Mouse (Mus musculus) liver, embryonic 14.5 days (tissue): ENCODE measurements around the gene Tekt5. TPM values are rescaled to one million over a fixed set of nuclear protein-coding genes. Genes with fewer than 3 reads are reported as not detected.

ENCODE experiments used
- ATAC-seq: fragments of 200-750 bp; cut with Nextera tagmentation; 2 replicates; pipeline ENCODE4 v1.8.0; 2017; ENCODE audit warnings: moderate number of reproducible peaks, mild to moderate bottlenecking, moderate library complexity; ENCODE audit not compliant: insufficient read depth
- DNase-seq, 3 experiments: peaks; one replicate each; pipeline ENCODE4 v3.0.0-alpha.2; 2012 to 2013; ENCODE audit warnings: low read depth in 3 of 3, low spot score in 3 of 3
- H3K27ac ChIP-seq: fragments of 300-500 bp; sonication (generic); 2 replicates; pipeline ENCODE4 v1.5.1; 2014; ENCODE audit warnings: moderate library complexity, mild to moderate bottlenecking, control low read depth, inconsistent platforms
- H3K27me3 ChIP-seq: fragments of 300-500 bp; sonication (generic); 2 replicates; pipeline ENCODE4 v1.6.1; 2014; ENCODE audit warnings: mild to moderate bottlenecking, low read length, moderate library complexity; ENCODE audit not compliant: control insufficient read depth, insufficient read depth
- H3K36me3 ChIP-seq: fragments of 300-500 bp; sonication (generic); replicated peaks from 2 replicates; pipeline ENCODE4 v1.6.1; 2014; ENCODE audit warnings: low read depth; ENCODE audit not compliant: control insufficient read depth, insufficient read depth
- H3K4me1 ChIP-seq, 2 experiments: fragments of 200-500 bp in 1 of 2; fragments of 300-500 bp in 1 of 2; sonication (generic) in 1 of 2; replicated peaks; 2 replicates each; pipeline ENCODE4 v1.6.1; 2012 to 2014; ENCODE audit warnings: antibody characterized with exemption in 1 of 2, inconsistent platforms in 1 of 2, low read length in 1 of 2; ENCODE audit not compliant: control insufficient read depth in 2 of 2, insufficient read depth in 2 of 2
- H3K4me2 ChIP-seq: fragments of 300-500 bp; sonication (generic); 2 replicates; pipeline ENCODE4 v1.6.1; 2014; ENCODE audit warnings: low read depth, mild to moderate bottlenecking, control low read depth, moderate library complexity
- H3K4me3 ChIP-seq, 2 experiments: fragments of 200-500 bp in 1 of 2; fragments of 300-500 bp in 1 of 2; sonication (generic) in 1 of 2; 2 replicates each; pipeline ENCODE4 v1.5.1; 2012 to 2014; ENCODE audit warnings: low read depth in 2 of 2, low read length in 2 of 2, mild to moderate bottlenecking in 2 of 2, control low read depth in 1 of 2, inconsistent platforms in 1 of 2, moderate library complexity in 1 of 2; ENCODE audit not compliant: insufficient read depth in 1 of 2
- H3K9ac ChIP-seq: fragments of 300-500 bp; sonication (generic); replicated peaks from 2 replicates; pipeline ENCODE4 v1.6.1; 2014; ENCODE audit warnings: mild to moderate bottlenecking, control low read depth, moderate library complexity
- H3K9me3 ChIP-seq: fragments of 300-500 bp; sonication (generic); 2 replicates; pipeline ENCODE4 v1.6.1; 2016; ENCODE audit warnings: low read length, mixed read lengths; ENCODE audit not compliant: control insufficient read depth
- CTCF ChIP-seq: IDR thresholded peaks from 2 replicates; pipeline ENCODE4 v1.5.1; 2016; ENCODE audit warnings: antibody characterized with exemption, low read depth, control low read depth
- EP300 ChIP-seq: IDR thresholded peaks from 2 replicates; pipeline ENCODE4 v1.6.1; 2016; ENCODE audit warnings: antibody characterized with exemption, low read depth
- WGBS: fragments of 180-500 bp; shearing (Covaris S2); extraction: QIAGEN DNeasy Blood & Tissue Kit; methylation state at CpG from one replicate; pipeline ENCODE4 v1.1.7; 2014; ENCODE audit not compliant: insufficient replicate concordance; 5-methylcytosine and 5-hydroxymethylcytosine counted together
- polyA plus RNA-seq, 2 experiments: library from polyadenylated mRNA; depleted of rRNA in 1 of 2; stranded (reverse) in 1 of 2; unstranded in 1 of 2; fragments of >200 nt; fragmentation: Nextera tagmentation in 1 of 2; extraction: Ambion mirVana in 1 of 2; gene quantifications; 2 replicates each; pipeline versions ENCODE4 v1.2.1 to v1.2.3; 2012 to 2014

Gene Tekt5
- polyA plus RNA-seq, 2 experiments = 0.10 to 0.15 TPM

GRCm38 (mm10) chr16:10310507-10310906, 84.8 kb downstream of the Tekt5 start:
- H3K4me1 ChIP-seq = no peaks in the 10 kb centered on the region
- H3K27me3 ChIP-seq = peaks cover 9% of the 10 kb centered on the region
- H3K4me3 ChIP-seq = no peak overlapping the region
- H3K4me2 ChIP-seq = no peak overlapping the region
- 38% methylated on average over 5 of the region's 5 CpGs for WGBS
- ATAC-seq (no peak), DNase-seq (no peak)
- TF ChIP-seq CTCF = no peak
- TF ChIP-seq EP300 = no peak
- H3K36me3 ChIP-seq = no peaks in the 10 kb centered on the region
- no peaks in the 10 kb centered on the region for H3K9me3 ChIP-seq
- no peak overlapping the region for H3K9ac ChIP-seq
- no peak overlapping the region for H3K27ac ChIP-seq

Other genes starting within 250 kb of the Tekt5 start
- 1.2 and 1.3 TPM in 2 replicates for gene Rpl39l, start 225.3 kb downstream of the Tekt5 start, polyA plus RNA-seq (2012; rRNA removed)
- 0.94 and 1.3 TPM in 2 replicates for gene Rpl39l, start 225.3 kb downstream of the Tekt5 start, polyA plus RNA-seq (2014; fragmentation: Nextera tagmentation; extraction: Ambion mirVana)
- 0.11 and 0.19 TPM in 2 replicates for gene Atf7ip2, start 202.8 kb downstream of the Tekt5 start, polyA plus RNA-seq (2012; rRNA removed)
- 0.10 and 0.25 TPM in 2 replicates for gene Atf7ip2, start 202.8 kb downstream of the Tekt5 start, polyA plus RNA-seq (2014; fragmentation: Nextera tagmentation; extraction: Ambion mirVana)
- 3.9 and 4.3 TPM in 2 replicates for gene Emp2, start 81.5 kb downstream of the Tekt5 start, polyA plus RNA-seq (2012; rRNA removed)
- gene Emp2, start 81.5 kb downstream of the Tekt5 start, polyA plus RNA-seq (2014; fragmentation: Nextera tagmentation; extraction: Ambion mirVana) = 3.8 and 4.0 TPM in 2 replicates
- 15.2 and 20.2 TPM in 2 replicates for gene Nubp1, start 16.5 kb upstream of the Tekt5 start, polyA plus RNA-seq (2012; rRNA removed)
- gene Nubp1, start 16.5 kb upstream of the Tekt5 start, polyA plus RNA-seq (2014; fragmentation: Nextera tagmentation; extraction: Ambion mirVana) = 31.6 and 34.4 TPM in 2 replicates
- 0.15 and 0.28 TPM in 2 replicates for gene Tvp23a, start 51.9 kb upstream of the Tekt5 start, polyA plus RNA-seq (2012; rRNA removed)
- gene Tvp23a, start 51.9 kb upstream of the Tekt5 start, polyA plus RNA-seq (2014; fragmentation: Nextera tagmentation; extraction: Ambion mirVana) = 0.20 and 0.61 TPM in 2 replicates
- gene Ciita, start 84.6 kb upstream of the Tekt5 start, polyA plus RNA-seq (2012; rRNA removed) = 0.04 and 0.06 TPM in 2 replicates
- gene Ciita, start 84.6 kb upstream of the Tekt5 start, polyA plus RNA-seq (2014; fragmentation: Nextera tagmentation; extraction: Ambion mirVana) = 0.03 and 0.06 TPM in 2 replicates
- 4.3 and 4.8 TPM in 2 replicates for gene Dexi, start 147.6 kb upstream of the Tekt5 start, polyA plus RNA-seq (2012; rRNA removed)
- 3.9 and 4.7 TPM in 2 replicates for gene Dexi, start 147.6 kb upstream of the Tekt5 start, polyA plus RNA-seq (2014; fragmentation: Nextera tagmentation; extraction: Ambion mirVana)
- gene Clec16a, start 149.8 kb upstream of the Tekt5 start, polyA plus RNA-seq (2012; rRNA removed) = 2.7 and 3.1 TPM in 2 replicates
- gene Clec16a, start 149.8 kb upstream of the Tekt5 start, polyA plus RNA-seq (2014; fragmentation: Nextera tagmentation; extraction: Ambion mirVana) = 9.6 and 10.0 TPM in 2 replicates